Mouse (Mus musculus) spleen, postnatal 4 days (tissue): ENCODE measurements around the gene Lrit3.

Experiments
- DNase-seq, 2 experiments: peaks; one replicate each; pipeline ENCODE4 v3.0.0; 2022; ENCODE audit warnings: low spot score in 2 of 2

Gene Lrit3

DNA sequence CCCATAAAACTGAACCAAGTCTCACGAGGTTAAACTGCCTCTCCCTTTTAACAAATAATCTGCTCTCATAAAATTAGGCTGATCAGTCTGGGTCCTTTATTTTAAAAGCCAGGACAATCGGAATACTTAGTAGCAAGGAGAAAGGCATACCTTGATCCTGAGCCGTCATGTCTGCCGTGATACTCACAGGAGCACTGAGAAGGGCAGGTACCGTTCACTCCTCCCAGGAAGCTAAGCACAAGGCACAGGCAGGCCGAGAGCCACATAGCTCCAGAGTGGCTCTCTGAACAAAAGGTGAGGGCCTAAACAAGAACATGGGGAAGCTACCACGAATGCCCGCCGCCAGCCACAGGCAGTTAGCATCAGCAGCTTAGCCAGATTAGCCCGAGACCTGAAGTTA is at the start of gene Lrit3:
Lrit3 (minus strand) TSS at position 266 of the 400 bp plus-strand sequence.
- no peak for DNase-seq

DNA sequence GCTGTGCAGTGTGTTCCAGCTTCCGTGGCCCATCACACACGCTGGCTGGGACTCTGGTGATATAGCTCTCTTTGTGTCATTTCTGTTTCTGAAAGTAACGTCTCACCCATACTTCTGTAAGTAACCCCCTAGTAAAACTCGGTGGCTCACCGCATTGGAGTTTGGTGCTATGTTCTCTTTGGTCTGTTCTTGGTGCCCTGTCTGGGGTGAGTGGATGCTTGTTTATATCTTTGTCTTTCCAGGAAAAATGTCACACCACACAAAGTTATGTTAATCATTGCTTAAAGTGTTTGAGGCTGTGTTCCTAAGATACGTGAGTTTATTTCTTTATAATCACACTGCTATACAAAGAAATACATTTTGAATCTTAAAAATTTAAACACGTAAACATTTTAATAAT is 43.0 kb upstream of the Lrit3 start:
- no peak for DNase-seq

DNA sequence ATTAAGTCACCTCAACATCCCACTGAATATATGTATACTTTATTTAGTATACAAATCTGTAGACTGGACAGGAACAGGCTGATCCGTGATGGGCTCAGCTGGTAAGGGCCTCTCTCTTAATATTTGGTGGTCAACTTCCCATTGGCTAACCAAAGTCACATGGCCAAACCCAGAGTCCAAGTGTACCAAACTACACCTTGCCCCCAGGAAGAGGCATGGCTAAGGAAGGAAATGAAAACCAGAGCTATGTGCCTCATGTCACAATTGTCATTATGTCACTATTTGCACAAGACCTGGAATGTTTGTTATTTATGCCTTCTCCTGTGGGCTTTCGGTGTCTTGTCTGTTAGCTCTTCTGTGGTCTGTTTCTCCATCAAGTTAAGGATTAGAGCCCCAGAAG is 42.0 kb upstream of the Lrit3 start:
- DNase-seq, result no peak

DNA sequence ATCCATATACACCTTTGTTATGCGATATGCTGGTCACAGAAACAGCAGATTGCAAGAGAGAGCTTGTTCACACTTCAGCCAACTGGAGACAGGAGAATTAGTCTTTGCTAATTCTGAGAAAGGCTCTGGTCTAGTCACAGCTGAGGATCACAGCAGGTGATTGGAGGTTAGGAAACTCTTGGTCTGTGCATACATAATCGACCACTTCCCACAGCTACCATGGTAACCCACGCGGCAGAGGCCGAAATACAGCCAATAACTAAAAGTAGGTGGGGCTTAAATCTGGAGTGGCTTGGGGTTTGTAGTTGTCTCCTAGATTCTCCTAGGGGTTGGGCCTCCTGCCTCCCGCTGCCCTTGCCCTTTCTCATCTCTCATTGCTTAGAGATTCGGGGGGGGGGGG is 34.2 kb upstream of the Lrit3 start:
- DNase-seq, result no peak

DNA sequence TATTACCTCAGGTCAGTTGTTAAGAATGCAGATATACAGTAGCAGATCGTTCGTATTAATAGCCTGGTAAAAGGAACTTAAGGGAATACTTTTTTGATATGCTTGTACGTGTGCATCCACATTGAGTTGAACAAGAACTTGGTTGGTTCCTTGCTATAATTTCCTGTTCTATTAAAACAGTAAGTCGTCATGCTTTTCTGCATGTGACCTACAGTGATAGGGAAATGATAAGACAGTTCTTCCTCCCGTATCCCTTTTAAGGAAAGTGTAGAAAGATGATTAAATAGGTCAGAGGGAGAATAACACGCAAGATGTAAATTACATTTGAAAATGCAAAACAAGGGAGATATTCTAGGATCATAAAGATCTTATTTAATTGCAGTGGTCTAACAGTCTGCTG is 33.1 kb upstream of the Lrit3 start:
- no peak for DNase-seq

DNA sequence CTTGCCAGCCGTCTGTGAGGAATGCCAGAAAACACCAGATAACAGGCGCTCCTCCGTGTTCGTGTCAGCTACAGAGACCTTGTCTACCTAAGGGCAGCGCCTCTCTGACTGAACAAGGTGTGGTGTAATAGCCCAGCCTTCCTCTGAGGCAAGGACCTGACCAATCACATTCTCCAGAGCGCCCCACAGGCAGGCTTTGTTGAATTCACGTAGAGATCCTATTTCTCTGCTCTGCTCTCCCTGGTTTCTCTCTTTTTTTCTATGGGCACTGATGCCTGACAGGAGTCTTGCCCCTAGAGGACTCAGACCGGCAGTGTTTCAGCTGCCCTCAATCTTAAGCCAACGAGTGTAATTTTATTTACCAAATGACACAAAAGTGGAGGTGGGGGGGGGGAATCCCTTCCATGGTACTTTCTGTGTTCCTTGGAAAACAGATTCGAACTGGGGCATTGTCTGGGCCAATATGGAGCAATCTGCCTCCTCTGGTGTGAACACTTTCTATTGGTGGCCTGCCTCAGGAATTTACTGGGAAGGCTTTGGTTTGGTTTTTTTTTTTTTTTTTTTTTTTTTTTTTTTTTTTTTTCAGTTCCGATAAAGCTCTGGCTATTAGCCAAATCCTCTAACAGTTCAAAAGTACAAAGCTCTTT is 32.3 kb upstream of the Lrit3 start:
- DNase-seq, result no peak

DNA sequence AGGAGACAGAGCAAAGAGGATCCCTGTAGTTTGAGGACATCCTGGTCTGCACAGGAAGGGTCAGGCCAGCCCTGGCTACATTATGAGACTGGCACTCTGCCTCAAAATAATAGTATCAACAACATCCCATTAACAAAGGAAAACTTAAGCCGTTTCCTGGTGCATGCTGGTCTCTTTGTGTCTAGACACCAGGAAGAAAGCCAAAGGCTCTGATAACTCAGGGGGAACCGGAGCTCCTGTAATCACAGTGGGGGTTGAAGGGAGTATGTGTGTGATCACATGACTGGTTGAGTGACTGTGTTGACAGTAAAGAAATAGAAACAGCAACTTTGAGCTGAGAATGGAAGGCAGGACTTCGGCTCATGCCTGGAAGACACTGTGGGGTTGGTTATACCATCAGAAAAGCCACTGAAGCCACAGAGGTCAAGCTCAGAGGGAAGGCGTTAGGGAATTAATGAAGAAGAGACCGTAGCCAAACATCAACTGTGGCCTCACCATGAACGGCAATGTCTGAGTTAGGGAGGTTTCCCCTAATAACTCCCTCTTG is 31.6 kb upstream of the Lrit3 start, which contains the start of gene Cfi:
Cfi (plus strand) TSS at position 497 of the 547 bp plus-strand sequence.
- no peak for DNase-seq

DNA sequence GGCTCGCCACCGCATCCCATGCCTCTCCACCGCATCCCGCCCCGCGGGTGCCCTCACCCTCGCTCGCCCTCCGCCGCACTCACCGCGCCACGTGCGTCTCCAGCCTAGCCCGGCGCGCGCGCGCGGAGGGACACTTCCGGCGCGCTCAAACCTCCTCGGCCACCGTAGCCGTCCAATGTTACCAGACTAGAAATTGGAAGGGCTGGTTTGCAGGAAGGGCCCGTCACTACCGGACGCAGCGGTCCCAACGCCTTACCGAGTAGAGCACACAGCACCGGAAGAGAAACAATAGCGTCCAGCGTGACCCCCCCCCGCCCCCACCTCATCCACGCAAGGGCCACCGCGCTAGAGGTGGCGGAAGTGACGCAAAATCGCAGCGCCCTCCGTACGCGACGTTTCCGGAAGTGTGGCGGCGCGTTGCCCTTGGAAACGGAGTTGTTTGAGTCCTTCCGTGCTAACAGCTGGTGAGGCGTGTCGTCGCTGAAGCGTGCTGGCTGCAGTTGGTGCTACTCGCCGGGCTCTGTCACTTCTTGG is 27.3 kb upstream of the Lrit3 start, which contains the start of gene Gar1:
Gar1 (minus strand) TSS at position 362 of the 534 bp plus-strand sequence.
- DNase-seq, result peak; percentile 90 to 94

DNA sequence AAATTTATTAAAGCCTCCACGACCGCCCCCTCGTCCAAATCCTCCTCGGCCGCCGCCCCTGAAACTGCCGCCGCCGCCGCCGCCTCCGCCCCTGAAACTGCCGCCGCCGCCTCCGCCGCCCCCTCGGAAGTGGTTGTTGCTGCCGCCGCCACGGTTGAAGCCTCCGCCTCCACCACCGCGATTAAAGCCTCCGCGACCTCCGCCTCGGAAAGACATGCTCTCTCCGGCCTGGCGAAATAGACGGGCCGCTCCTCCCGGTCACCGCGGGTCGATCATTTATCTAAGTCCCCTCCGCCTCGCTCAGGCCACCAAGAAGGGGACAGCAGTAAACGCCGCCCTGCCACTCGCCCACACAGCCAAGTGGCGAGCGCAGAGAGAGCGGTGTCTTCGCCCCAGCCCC is 26.8 kb upstream of the Lrit3 start:
- DNase-seq, result peak; percentile 43 to 80

DNA sequence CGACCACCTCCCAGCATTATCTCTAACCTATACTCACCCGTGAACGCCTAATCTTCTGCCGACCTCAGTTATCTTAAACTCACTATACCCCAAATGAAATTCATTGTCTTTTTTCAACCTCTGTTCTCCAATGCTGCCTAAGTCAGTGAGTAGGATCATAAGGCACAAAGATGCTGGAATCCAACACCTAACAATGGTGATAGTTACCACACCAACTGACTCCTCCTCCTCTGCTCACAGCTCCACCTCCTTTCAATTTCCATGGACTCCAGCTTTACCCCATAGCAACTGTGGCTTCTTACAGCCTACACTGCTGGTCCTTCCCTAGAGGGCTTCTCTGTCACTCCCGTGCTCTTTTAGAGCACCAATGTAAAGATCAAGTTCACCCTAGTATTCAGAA is 23.9 kb upstream of the Lrit3 start:
- no peak for DNase-seq

DNA sequence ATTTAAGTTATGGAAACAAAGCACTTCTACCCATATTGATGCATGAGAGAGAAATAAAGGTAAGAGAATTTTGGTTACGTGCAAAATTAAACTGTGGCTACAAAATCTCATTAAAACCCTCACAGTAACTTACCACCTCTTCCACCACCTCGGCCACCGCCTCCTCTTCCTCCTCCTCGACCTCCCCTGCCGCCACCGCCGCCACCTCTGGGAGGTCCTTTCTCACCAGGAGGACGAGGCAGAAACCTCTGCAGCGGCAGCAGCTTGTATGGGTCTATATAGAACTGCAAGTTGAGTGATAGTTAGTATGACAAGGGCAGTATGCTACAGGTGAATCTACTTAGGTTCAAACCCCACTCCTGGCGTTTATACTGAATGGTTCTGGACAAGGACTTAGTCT is 22.9 kb upstream of the Lrit3 start:
- no peak for DNase-seq

DNA sequence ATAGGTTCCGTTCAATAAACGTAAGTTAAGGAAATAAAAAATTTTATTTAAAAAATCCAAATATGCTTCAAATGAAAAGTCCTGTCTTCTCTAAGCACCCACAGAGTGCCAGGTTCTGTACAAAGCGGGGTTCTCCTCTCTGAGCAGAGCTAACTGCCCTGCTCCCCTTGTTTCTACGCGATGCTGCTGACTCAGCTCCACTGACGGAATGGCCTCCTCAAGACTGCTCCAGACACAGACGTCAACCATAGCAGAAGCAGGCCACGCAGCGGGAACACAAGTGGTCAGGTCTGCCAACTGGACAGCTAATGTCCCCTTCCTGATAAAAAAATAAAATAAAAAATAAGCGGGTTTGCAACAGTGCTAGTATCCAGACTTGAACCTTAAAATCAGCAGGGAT is 21.1 kb upstream of the Lrit3 start:
- no peak for DNase-seq

DNA sequence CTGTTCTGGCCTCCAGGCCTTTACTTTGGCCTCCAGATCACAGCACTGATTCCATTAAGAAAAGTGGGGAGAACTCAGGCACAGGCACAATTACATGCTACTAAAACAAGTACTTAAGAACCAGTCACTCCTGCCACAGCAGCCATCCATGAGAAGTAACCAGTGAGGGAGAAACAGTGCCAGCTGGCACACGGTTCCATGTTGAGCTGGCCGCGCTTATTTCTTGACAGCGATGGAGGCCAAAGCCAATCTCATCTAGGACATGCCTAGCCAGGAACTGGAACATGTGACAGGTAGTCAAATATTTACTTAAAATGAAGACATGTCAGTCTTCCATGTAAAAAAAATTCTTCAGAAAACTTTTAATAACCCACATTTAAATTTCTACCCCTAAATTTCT is 20.3 kb upstream of the Lrit3 start:
- DNase-seq, result no peak

DNA sequence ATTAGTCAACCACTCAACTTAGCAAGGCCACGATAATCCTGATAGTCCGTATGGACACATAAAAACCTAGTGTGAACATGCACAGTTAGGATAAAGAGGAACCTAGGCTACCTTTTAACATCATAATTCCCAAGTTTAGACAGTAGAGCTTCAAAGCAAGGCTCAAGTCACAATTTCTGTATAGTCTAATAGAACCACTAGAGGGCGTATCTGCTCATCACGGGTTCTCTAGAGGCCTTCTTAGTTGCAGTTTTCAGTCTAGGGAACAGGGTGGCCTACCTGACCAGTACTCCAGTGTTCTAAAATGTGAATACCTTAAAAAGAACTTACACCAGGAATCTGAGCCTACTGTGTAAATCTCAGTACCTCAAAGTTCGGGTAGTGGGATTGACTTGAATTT is 19.5 kb upstream of the Lrit3 start:
- no peak for DNase-seq

DNA sequence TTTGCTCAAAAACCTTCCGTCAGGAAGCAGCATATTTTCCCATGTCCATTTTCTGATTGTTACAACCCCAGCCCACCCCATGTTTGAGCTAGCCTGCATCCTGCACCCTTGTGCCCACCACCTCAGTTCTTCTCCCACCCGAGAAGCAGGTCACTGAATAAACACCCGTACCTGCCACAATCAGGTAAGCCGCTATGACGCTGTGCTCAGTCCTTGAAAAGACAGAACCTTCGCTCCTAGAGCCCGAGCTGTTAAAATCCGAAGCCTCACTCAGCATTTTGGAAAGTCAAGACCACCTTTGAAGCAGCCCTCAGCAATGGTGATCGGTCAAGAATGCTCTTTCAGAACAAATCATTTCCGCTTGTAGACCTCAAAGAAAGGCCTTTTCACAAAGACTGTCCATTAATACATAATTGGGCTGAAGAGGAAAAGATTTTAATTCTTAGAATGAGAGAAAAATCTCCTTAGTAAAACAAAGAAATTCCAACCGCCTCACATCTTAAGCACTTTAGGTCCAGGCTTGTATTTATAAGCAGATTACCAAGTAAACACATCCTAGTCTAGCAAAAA is 18.5 kb upstream of the Lrit3 start, which contains the start of gene Rrh:
Rrh (minus strand) TSS at position 382 of the 570 bp plus-strand sequence.
- DNase-seq, result no peak

DNA sequence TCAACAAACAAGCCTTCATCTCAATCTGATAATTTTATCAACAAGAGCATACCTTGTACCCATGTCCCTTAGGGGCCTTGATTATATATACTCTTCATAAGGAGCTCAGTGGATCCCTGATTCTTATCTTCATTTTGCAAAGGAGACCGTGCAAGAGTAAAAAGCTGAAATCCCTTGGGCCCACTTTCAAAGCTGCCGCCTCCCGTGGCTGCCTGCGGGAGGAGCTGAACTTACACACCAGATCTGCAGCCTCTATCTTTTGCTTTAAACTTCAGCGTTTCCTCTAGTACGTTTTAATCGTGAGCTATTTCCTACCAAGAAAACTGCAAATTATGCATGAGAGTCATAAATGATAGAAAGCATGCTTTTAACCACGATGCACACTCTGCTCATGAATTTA is 17.9 kb upstream of the Lrit3 start:
- no peak for DNase-seq

DNA sequence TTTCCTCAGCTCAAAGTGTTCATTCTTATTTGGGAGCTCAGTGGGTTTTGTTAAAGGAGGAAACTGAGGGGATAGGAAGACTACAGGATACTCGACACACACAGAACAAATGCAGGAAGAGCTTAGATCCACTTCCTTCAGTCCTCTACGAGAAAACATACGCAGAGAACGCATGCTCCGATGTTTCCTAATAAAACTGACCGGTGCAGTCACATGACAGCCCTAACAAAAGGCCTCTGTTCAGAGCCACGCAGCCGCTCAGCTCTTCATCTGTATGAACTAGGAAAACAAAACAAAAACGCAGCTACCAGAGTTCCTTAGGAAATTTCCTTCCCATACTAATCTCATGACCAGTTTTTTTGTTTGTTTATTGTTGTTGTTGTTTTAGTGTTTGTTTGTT is 17.0 kb upstream of the Lrit3 start:
- DNase-seq, result no peak

DNA sequence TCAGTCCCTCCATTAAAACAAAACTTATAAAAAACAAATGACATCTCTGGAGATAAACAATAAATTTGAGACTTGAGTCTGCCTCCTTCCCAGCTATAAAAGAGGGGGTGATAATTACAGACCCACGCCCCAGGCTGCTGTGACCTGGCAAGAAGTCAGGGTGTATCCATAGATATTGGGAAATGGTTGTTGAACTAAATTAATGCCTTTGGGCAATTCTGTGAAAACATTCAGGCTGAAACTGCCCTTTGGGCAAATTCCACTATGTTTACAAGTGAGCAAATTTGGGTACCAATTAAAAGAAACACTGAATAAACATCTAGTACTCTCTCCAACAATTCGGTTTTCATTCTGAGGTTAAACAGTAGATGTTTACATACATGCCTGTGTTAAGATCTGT is 4.8 kb downstream of the Lrit3 start:
- no peak for DNase-seq

DNA sequence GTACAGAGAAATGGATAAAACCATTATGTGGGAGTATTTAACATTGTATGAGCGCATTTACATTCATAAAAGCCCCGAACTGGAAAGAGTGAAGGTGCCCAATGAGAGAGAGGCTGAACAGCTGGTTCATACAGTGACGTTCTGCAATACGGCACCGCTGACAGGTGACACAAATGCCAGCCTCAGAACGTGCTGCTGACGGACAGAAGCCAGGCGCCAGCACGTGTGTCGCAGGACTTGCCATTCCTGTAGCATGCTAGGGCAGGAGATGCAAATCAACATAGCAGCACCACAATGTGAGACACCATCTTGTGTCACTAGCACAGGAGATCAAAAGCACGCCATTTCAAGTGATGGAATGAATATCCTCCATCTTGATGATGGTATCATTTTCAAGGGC is 5.3 kb downstream of the Lrit3 start:
- DNase-seq, result no peak

DNA sequence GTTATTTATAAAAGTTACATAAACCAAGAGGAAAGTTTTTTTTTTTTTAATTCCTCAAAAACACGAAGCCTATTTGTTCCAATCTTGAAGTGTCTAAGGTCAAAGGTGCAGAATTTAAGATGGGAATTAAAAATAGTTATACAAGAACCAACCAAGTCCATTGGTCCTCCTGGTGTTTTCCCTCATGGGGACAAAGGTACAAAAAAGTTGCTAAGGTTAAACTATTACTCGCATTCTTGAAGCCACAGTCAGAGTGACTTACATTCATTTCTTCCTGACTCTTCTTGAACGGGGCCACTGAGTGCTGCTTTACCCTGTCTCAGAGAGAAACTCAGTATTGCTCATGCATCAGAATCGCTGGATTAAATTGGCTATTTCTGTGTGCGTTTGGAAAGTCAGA is 6.5 kb downstream of the Lrit3 start:
- DNase-seq, result no peak

DNA sequence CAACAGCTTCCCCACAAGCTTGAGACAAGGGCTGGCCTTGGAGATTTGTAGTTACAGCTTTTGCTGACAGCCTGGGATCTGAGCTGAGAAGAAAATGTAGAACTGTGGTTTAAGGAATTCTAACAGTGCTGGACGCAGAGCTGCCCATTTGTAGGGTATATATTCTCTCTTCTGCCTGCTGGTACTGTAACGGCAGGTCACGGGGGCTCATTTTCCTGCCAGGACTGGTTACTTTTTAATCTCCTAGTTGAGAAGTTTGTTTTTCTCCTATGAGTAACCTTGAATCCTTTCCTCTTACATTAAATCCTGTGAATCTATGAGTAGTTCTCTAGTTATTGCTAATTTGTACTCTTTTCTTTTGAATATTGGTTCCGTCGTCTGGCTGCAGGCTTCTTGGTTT is 10.0 kb downstream of the Lrit3 start:
- DNase-seq, result no peak

DNA sequence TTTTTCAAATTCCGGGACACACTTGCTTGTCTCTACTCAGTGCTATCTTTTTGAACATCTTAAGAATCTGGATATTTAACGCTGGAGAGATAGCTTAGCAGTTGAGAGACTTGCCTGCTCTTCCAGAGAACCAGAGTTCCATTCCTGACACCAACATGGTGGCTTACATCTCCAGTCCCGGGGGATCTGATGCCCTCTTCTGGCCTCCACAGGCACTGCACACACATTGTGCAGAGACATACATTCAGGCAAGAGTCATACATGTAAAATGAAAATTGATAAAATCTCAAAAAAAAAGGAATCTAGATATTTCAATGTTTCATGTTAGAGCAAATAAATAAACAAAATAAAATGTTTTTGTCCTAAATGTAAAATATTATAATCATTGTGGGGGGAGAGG is 21.1 kb downstream of the Lrit3 start:
- DNase-seq, result no peak

DNA sequence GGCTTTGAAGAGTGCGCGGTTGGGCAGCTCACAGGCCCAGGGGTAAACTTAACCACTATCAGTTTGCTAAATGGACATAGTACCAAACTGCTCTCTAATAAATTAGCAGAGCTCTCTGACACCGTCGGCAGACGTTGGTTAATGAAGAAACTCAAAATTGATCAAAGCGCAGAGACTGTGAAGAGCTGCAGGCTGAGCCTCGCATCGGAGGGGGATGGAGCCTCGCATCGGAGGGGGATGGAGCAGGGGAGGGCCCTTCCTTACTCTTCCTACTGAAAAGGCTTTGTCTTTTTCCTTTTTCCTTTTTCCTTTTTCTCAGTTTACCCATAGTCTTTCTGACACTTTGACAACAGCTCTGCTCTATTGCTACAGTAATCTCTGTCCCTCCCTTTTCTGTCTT is 22.4 kb downstream of the Lrit3 start:
- no peak for DNase-seq
